Mouse (Mus musculus): ENCODE measurements around the gene Rps27l.

- TF ChIP-seq CTCF (IDR thresholded peaks at IDR 0.05; ENCODE audit: insufficient read depth, low read length): no peak
- TF ChIP-seq POLR2A (IDR thresholded peaks at IDR 0.05; ENCODE audit: borderline replicate concordance, extremely low read depth, low read depth, low read length): 0 out of 2 replicates have a peak, but pooled peaks have one; percentile 24
Observed at GRCm38 (mm10) chr9:66974721-66975225, 28.9 kb downstream of the Rps27l start.
